Mouse (Mus musculus) embryo, embryonic 10 days (tissue): ENCODE data around the gene Lsamp.

Experiments used
- DNase-seq: peaks from one replicate; pipeline ENCODE4 v3.0.0-alpha.2; 2015; ENCODE audit warnings: low spot score

Lsamp gene

GRCm38 (mm10) chr16:39984205-39984634 lies at the start of gene Lsamp:
Lsamp (plus strand) TSS chr16:39984361.
- DNase-seq, result peak; percentile 84

GRCm38 (mm10) chr16:39957686-39958085 lies 26.5 kb upstream of the Lsamp start:
- no peak for DNase-seq

- DNase-seq, result no peak
Observed at GRCm38 (mm10) chr16:39972712-39973111, 11.4 kb upstream of the Lsamp start.

- DNase-seq, result peak; percentile 69
Observed at GRCm38 (mm10) chr16:39984635-39985291, 602 bp downstream of the Lsamp start.

- no peak for DNase-seq
Observed at GRCm38 (mm10) chr16:39988466-39988865, 4.3 kb downstream of the Lsamp start.

GRCm38 (mm10) chr16:39994821-39995220 lies 10.7 kb downstream of the Lsamp start:
- DNase-seq, result no peak

GRCm38 (mm10) chr16:40008800-40009199 lies 24.6 kb downstream of the Lsamp start:
- DNase-seq, result no peak

- DNase-seq, result no peak
Observed at GRCm38 (mm10) chr16:40011106-40011505, 26.9 kb downstream of the Lsamp start.

- no peak for DNase-seq
Observed at GRCm38 (mm10) chr16:40022611-40023010, 38.5 kb downstream of the Lsamp start.

GRCm38 (mm10) chr16:40036719-40037118 lies 52.6 kb downstream of the Lsamp start:
- DNase-seq, result no peak

- no peak for DNase-seq
Observed at GRCm38 (mm10) chr16:40059546-40059945, 75.4 kb downstream of the Lsamp start.

- no peak for DNase-seq
Observed at GRCm38 (mm10) chr16:40059968-40060367, 75.8 kb downstream of the Lsamp start.

GRCm38 (mm10) chr16:40060491-40060890 lies 76.3 kb downstream of the Lsamp start:
- no peak for DNase-seq

GRCm38 (mm10) chr16:40075556-40075955 lies 91.4 kb downstream of the Lsamp start:
- no peak for DNase-seq

GRCm38 (mm10) chr16:40080224-40080623 lies 96.1 kb downstream of the Lsamp start:
- DNase-seq, result no peak

GRCm38 (mm10) chr16:40104329-40104728 lies 120.2 kb downstream of the Lsamp start:
- DNase-seq, result no peak

- DNase-seq, result peak; percentile 4
Observed at GRCm38 (mm10) chr16:40182918-40183317, 198.8 kb downstream of the Lsamp start.

GRCm38 (mm10) chr16:40187987-40188590 lies 203.9 kb downstream of the Lsamp start:
- no peak for DNase-seq

GRCm38 (mm10) chr16:40194401-40194800 lies 210.2 kb downstream of the Lsamp start:
- no peak for DNase-seq

- DNase-seq, result no peak
Observed at GRCm38 (mm10) chr16:40194839-40195238, 210.7 kb downstream of the Lsamp start.

- peak; percentile 10 for DNase-seq
Observed at GRCm38 (mm10) chr16:40228627-40229026, 244.5 kb downstream of the Lsamp start.

- DNase-seq, result no peak
Observed at GRCm38 (mm10) chr16:40233066-40233465, 248.9 kb downstream of the Lsamp start.

- no peak for DNase-seq
Observed at GRCm38 (mm10) chr16:40234151-40234895, 250.2 kb downstream of the Lsamp start.
